Mouse (Mus musculus): ENCODE results near the gene Klhl10.

- TF ChIP-seq EP300 (IDR thresholded peaks at IDR 0.05; ENCODE audit: low read depth): no peak
- no peak for TF ChIP-seq CTCF (IDR thresholded peaks at IDR 0.05; ENCODE audit: low read depth)
Observed at GRCm38 (mm10) chr11:100406995-100407705, 34.6 kb upstream of the Klhl10 start.

Measured in heart, postnatal 0 days (tissue).